Mouse (Mus musculus) gastrocnemius, adult 18-20 months (tissue): ENCODE measurements at regions not wholly inside any gene's neighbourhood (a gene's known extent, or its start where the extent isn't known, plus 50 kb on each side); places are given as distances from the start of the nearest gene placed in this dataset.

Experiments used
- DNase-seq: peaks from one replicate; pipeline ENCODE4 v3.0.0; 2021; ENCODE audit warnings: low spot score

- DNase-seq: no peak
Observed at GRCm38 (mm10) chrX:99350233-99350632, 120.8 kb downstream of the Pja1 start.

- DNase-seq: no peak
Observed at GRCm38 (mm10) chrX:99340223-99340622, 130.8 kb downstream of the Pja1 start.

- DNase-seq: no peak
Observed at GRCm38 (mm10) chrX:99339081-99339876, 131.8 kb downstream of the Pja1 start.

- no peak for DNase-seq
Observed at GRCm38 (mm10) chrX:99336616-99337553, 134.2 kb downstream of the Pja1 start.

- DNase-seq: no peak
Observed at GRCm38 (mm10) chrX:99335886-99336589, 135.0 kb downstream of the Pja1 start.

- no peak for DNase-seq
Observed at GRCm38 (mm10) chrX:99332457-99332770, 138.7 kb downstream of the Pja1 start.

- DNase-seq: no peak
Observed at GRCm38 (mm10) chrX:99331764-99332456, 139.2 kb downstream of the Pja1 start.

- DNase-seq: no peak
Observed at GRCm38 (mm10) chrX:99330386-99330785, 140.7 kb downstream of the Pja1 start.

- DNase-seq: no peak
Observed at GRCm38 (mm10) chrX:99328576-99328975, 142.5 kb downstream of the Pja1 start.

GRCm38 (mm10) chrX:99326167-99326566 lies 144.9 kb downstream of the Pja1 start:
- peak; percentile 34 for DNase-seq

- DNase-seq: peak; percentile 47
Observed at GRCm38 (mm10) chrX:99325460-99325859, 145.6 kb downstream of the Pja1 start.

- no peak for DNase-seq
Observed at GRCm38 (mm10) chrX:99324546-99325170, 146.4 kb downstream of the Pja1 start.

GRCm38 (mm10) chrX:99319791-99320190 lies 151.3 kb downstream of the Pja1 start:
- DNase-seq: no peak

GRCm38 (mm10) chrX:99319163-99319562 lies 151.9 kb downstream of the Pja1 start:
- no peak for DNase-seq

- DNase-seq: no peak
Observed at GRCm38 (mm10) chrX:99318141-99318540, 152.9 kb downstream of the Pja1 start.

- DNase-seq: no peak
Observed at GRCm38 (mm10) chrX:99317736-99318135, 153.3 kb downstream of the Pja1 start.

- peak; percentile 59 for DNase-seq
Observed at GRCm38 (mm10) chrX:99316410-99317056, 154.5 kb downstream of the Pja1 start.

- DNase-seq: no peak
Observed at GRCm38 (mm10) chrX:99299110-99299509, 163.2 kb downstream of the Efnb1 start.

- peak; percentile 15 for DNase-seq
Observed at GRCm38 (mm10) chrX:99294726-99295125, 158.8 kb downstream of the Efnb1 start.

GRCm38 (mm10) chrX:99293967-99294366 lies 158.0 kb downstream of the Efnb1 start:
- DNase-seq: no peak
